Mouse (Mus musculus) kidney, embryonic 16.5 days (tissue): ENCODE data around the gene Gm38100. TPM values are rescaled to one million over a fixed set of nuclear protein-coding genes. Genes with fewer than 3 reads are reported as not detected.

Experiments used
- ATAC-seq: fragments of 200-750 bp; cut with Nextera tagmentation; 2 replicates; pipeline ENCODE4 v1.8.0; 2017; ENCODE audit warnings: moderate TSS enrichment; ENCODE audit not compliant: low FRiP score, low TSS enrichment
- H3K27ac ChIP-seq: fragments of 300-500 bp; sonication (generic); 2 replicates; pipeline ENCODE4 v1.5.1; 2014; ENCODE audit warnings: low read length
- H3K27me3 ChIP-seq: fragments of 300-500 bp; sonication (generic); 2 replicates; pipeline ENCODE4 v1.6.1; 2014; ENCODE audit warnings: low read length, control low read depth, mixed read lengths; ENCODE audit not compliant: insufficient read depth
- H3K36me3 ChIP-seq: fragments of 300-500 bp; sonication (generic); 2 replicates; pipeline ENCODE4 v1.6.1; 2014; ENCODE audit warnings: low read length, control low read depth, mixed read lengths; ENCODE audit not compliant: insufficient read depth
- H3K4me1 ChIP-seq: fragments of 300-500 bp; sonication (generic); 2 replicates; pipeline ENCODE4 v1.6.1; 2014; ENCODE audit warnings: low read length, control low read depth, mixed read lengths; ENCODE audit not compliant: insufficient read depth
- H3K4me2 ChIP-seq: fragments of 300-500 bp; sonication (generic); replicated peaks from 2 replicates; pipeline ENCODE4 v1.6.1; 2014; ENCODE audit warnings: low read depth, low read length
- H3K4me3 ChIP-seq: fragments of 300-500 bp; sonication (generic); 2 replicates; pipeline ENCODE4 v1.5.1; 2014; ENCODE audit warnings: mild to moderate bottlenecking, low read length
- H3K9ac ChIP-seq: fragments of 300-500 bp; sonication (generic); replicated peaks from 2 replicates; pipeline ENCODE4 v1.6.1; 2014; ENCODE audit warnings: low read length
- H3K9me3 ChIP-seq: fragments of 300-500 bp; sonication (generic); 2 replicates; pipeline ENCODE4 v1.6.1; 2016; ENCODE audit warnings: low read length, control low read depth
- WGBS: fragments of 180-500 bp; shearing (Covaris S2); extraction: QIAGEN DNeasy Blood & Tissue Kit; methylation state at CpG from one replicate; pipeline ENCODE4 v1.1.7; 2014; 5-methylcytosine and 5-hydroxymethylcytosine counted together
- polyA plus RNA-seq: library from polyadenylated mRNA; unstranded; fragments of >200 nt; fragmentation: Nextera tagmentation; extraction: Ambion mirVana; gene quantifications from 2 replicates; pipeline ENCODE4 v1.2.1, GENCODE M21; 2015

Gene Gm38100
- polyA plus RNA-seq, 1 experiment from 2014 or later: not detected

GRCm38 (mm10) chr1:175913728-175914303 lies 6.3 kb upstream of the Gm38100 start:
- H3K36me3 ChIP-seq: peaks cover 9% of the 10 kb centered on the region
- H3K9ac ChIP-seq: no peak overlapping the region
- peak; percentile 82; the same call in 1 of the 2 replicates for ATAC-seq
- H3K9me3 ChIP-seq: no peaks in the 10 kb centered on the region
- 0 out of 2 replicates have a peak, but pooled peaks cover 2% of the 10 kb centered on the region for H3K4me1 ChIP-seq
- H3K27me3 ChIP-seq: no peaks in the 10 kb centered on the region
- H3K4me3 ChIP-seq: no peak overlapping the region
- WGBS: 72% methylated on average over 5 of the region's 5 CpGs
- H3K4me2 ChIP-seq: no peak overlapping the region
- no peak overlapping the region for H3K27ac ChIP-seq

- Histone ChIP-seq H3K27me3 (no peaks in the 10 kb centered on the region), H3K27ac (no peak overlapping the region), H3K4me1 (no peaks in the 10 kb centered on the region), H3K9me3 (no peaks in the 10 kb centered on the region), H3K9ac (no peak overlapping the region), H3K36me3 (no peaks in the 10 kb centered on the region), H3K4me3 (no peak overlapping the region), H3K4me2 (no peak overlapping the region)
- WGBS: 91% methylated on average over 8 of the region's 8 CpGs
- no peak for ATAC-seq
These were observed 962 bp downstream of the Gm38100 start for GRCm38 (mm10) chr1:175921091-175921490.

- ATAC-seq: no peak
- Histone ChIP-seq H3K4me2 (no peak overlapping the region), H3K4me3 (no peak overlapping the region), H3K9me3 (no peaks in the 10 kb centered on the region), H3K9ac (no peak overlapping the region), H3K27ac (no peak overlapping the region), H3K36me3 (no peaks in the 10 kb centered on the region), H3K27me3 (no peaks in the 10 kb centered on the region), H3K4me1 (no peaks in the 10 kb centered on the region)
- 53% methylated on average over 7 of the region's 7 CpGs for WGBS
These were observed 4.0 kb downstream of the Gm38100 start for GRCm38 (mm10) chr1:175923848-175924787.

GRCm38 (mm10) chr1:175931391-175931790 lies 11.3 kb downstream of the Gm38100 start:
- Histone ChIP-seq H3K9me3 (no peaks in the 10 kb centered on the region), H3K9ac (no peak overlapping the region), H3K4me2 (no peak overlapping the region), H3K27me3 (no peaks in the 10 kb centered on the region), H3K27ac (no peak overlapping the region), H3K4me1 (no peaks in the 10 kb centered on the region), H3K4me3 (no peak overlapping the region), H3K36me3 (no peaks in the 10 kb centered on the region)
- WGBS: 88% methylated on average over 5 of the region's 5 CpGs
- no peak for ATAC-seq

GRCm38 (mm10) chr1:175936282-175936737 lies 16.2 kb downstream of the Gm38100 start:
- Histone ChIP-seq H3K4me1 (no peaks in the 10 kb centered on the region), H3K4me2 (peak overlapping the region; percentile 48), H3K9ac (0 out of 2 replicates have a peak overlapping the region, but pooled peaks have one; percentile 44), H3K9me3 (no peaks in the 10 kb centered on the region), H3K36me3 (no peaks in the 10 kb centered on the region), H3K27ac (no peak overlapping the region), H3K27me3 (no peaks in the 10 kb centered on the region), H3K4me3 (peak overlapping the region; percentile 19; the same call in 1 of the 2 replicates)
- 12% methylated on average over 11 of the region's 11 CpGs for WGBS
- ATAC-seq: peak; percentile 91

GRCm38 (mm10) chr1:175938731-175939130 lies 18.6 kb downstream of the Gm38100 start:
- no peaks in the 10 kb centered on the region for H3K9me3 ChIP-seq
- no peak overlapping the region for H3K9ac ChIP-seq
- H3K27me3 ChIP-seq: no peaks in the 10 kb centered on the region
- WGBS: 83% methylated on average over 3 of the region's 3 CpGs
- H3K27ac ChIP-seq: no peak overlapping the region
- no peaks in the 10 kb centered on the region for H3K36me3 ChIP-seq
- ATAC-seq: no peak
- no peak overlapping the region for H3K4me2 ChIP-seq
- H3K4me3 ChIP-seq: no peak overlapping the region
- no peaks in the 10 kb centered on the region for H3K4me1 ChIP-seq

GRCm38 (mm10) chr1:175943168-175943567 lies 23.0 kb downstream of the Gm38100 start:
- no peaks in the 10 kb centered on the region for H3K36me3 ChIP-seq
- H3K4me1 ChIP-seq: no peaks in the 10 kb centered on the region
- WGBS: 91% methylated on average over 7 of the region's 7 CpGs
- H3K4me2 ChIP-seq: no peak overlapping the region
- no peaks in the 10 kb centered on the region for H3K9me3 ChIP-seq
- no peak for ATAC-seq
- no peak overlapping the region for H3K27ac ChIP-seq
- no peak overlapping the region for H3K4me3 ChIP-seq
- no peak overlapping the region for H3K9ac ChIP-seq
- H3K27me3 ChIP-seq: no peaks in the 10 kb centered on the region

GRCm38 (mm10) chr1:175946718-175947315 lies 26.7 kb downstream of the Gm38100 start:
- WGBS: 26% methylated on average over 4 of the region's 4 CpGs

GRCm38 (mm10) chr1:175950421-175950820 lies 30.3 kb downstream of the Gm38100 start:
- Histone ChIP-seq H3K4me1 (no peaks in the 10 kb centered on the region), H3K4me3 (no peak overlapping the region), H3K27ac (no peak overlapping the region), H3K4me2 (no peak overlapping the region), H3K9ac (no peak overlapping the region), H3K27me3 (no peaks in the 10 kb centered on the region), H3K9me3 (no peaks in the 10 kb centered on the region; the same call in 1 of the 2 replicates), H3K36me3 (no peaks in the 10 kb centered on the region)
- ATAC-seq: no peak
- 64% methylated on average over 3 of the region's 3 CpGs for WGBS

More at GRCm38 (mm10) chr1:175946718-175947315, 26.7 kb downstream of the Gm38100 start:
- H3K27ac ChIP-seq: no peak overlapping the region
- no peak overlapping the region for H3K4me3 ChIP-seq
- ATAC-seq: peak; percentile 49; the same call in 1 of the 2 replicates
- H3K4me1 ChIP-seq: no peaks in the 10 kb centered on the region
- H3K4me2 ChIP-seq: no peak overlapping the region
- H3K36me3 ChIP-seq: no peaks in the 10 kb centered on the region
- no peaks in the 10 kb centered on the region for H3K27me3 ChIP-seq
- H3K9ac ChIP-seq: no peak overlapping the region
- no peaks in the 10 kb centered on the region for H3K9me3 ChIP-seq
